Mouse (Mus musculus) T-cell, adult 2 months (primary cell): ENCODE measurements around the gene Srsf2.
A peak's percentile ranks its signal among the peaks of the same experiment; 100 is the strongest.
"Not testable (repeated sequence)": the region's sequence is repeated elsewhere in the genome, so short reads cannot be mapped to it uniquely, and the experiment has no call there.

Experiments used
- DNase-seq: peaks from one replicate; pipeline ENCODE4 v3.0.0; 2022; ENCODE audit warnings: low spot score

The Srsf2 gene

DNA sequence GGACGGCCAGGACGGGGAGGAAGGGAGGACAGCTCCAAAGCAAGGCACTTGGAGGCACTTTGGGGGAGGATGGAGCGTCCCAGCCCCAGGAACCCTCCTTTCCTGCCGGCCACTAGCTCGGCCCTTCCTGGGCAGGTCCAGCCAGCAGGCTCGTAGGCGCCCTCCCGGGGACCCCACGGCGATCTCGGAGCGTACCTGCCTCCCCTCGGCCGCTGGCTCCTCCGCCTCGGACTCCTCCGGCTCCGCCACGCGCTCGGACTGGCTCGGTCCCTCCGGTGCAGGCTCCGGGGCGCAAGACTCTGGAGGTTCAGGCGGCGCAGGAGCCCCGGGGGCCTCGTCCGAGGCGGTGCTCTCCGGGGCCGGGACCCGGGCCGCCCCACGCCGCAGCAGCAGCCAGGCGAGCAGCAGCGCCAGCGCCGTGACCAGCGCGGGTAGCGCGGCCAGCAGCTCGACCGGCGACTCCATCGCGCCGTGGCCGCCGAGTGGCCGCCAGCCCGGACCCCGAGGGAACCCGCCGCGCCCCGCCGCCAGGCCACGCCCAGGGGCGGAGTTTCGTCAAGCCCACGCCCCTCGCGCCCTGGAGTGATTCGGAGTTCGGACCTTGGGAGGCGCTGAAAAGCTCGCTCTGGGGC is 25.2 kb downstream of the Srsf2 start, which contains the start of gene Mxra7:
Gene Mxra7, minus strand, starts transcription at position 513 of the 632 bp plus-strand sequence.
- DNase-seq: peak; percentile 19

- no peak for DNase-seq
Measured at GRCm38 (mm10) chr11:116826550-116827504, 26.1 kb downstream of the Srsf2 start.

GRCm38 (mm10) chr11:116825230-116825629 is 27.7 kb downstream of the Srsf2 start:
- DNase-seq: no peak

GRCm38 (mm10) chr11:116823885-116824284 is 29.0 kb downstream of the Srsf2 start:
- not testable (repeated sequence) for DNase-seq

- no peak for DNase-seq
Measured at GRCm38 (mm10) chr11:116823255-116823654, 29.6 kb downstream of the Srsf2 start.

GRCm38 (mm10) chr11:116822626-116823025 is 30.3 kb downstream of the Srsf2 start:
- DNase-seq: no peak

DNA sequence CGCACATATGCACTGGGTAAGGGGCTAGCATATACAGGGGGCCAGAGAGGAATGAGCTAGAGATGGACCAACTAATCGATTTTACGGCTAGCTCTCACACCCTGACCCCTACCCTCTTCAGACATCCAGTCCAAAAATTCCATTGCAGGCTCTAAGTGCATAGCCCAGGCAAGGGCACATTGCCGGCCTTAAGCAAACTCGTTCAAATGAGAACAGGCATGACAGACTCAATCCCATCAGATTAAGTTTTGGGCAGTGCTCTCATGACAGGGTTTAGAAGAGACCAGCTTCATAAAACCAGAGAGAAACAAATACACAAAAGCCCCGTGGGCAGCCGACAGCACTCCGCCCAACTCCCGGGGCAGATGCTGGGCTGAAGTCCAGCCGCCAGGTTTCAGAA is 30.7 kb downstream of the Srsf2 start:
- DNase-seq: no peak

GRCm38 (mm10) chr11:116821057-116821940 is 31.6 kb downstream of the Srsf2 start:
- DNase-seq: no peak

DNA sequence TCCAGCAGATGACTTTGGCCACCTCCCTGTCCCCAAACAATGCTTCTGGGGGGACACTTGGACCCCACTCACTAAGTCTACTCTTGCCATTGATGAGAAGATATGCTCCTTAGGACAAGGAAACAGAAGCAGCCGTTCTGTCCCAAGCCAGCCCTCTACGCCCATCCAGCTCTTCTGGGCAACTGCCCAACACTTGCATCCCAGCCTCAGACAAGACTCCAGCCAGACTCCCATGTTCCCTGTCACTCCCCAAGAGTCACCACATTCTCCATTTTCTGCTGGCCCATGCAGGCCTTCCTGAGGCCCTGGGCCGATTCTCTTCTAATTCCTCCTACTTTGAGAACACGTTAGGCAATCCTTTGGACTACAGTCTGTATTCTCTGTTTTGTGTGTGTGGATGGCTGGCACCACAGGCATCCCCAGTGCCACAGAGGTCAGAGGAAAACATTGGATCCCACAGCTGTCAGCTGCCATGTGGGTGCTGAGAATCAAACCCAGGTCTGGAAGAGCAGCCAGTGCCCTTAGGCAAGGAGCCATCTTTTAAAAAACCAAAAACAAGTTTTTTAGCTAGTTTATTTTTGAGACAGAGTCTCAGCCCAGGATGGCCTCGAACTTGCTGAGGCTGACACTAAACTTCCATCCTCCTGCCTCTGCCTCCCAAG is 32.8 kb downstream of the Srsf2 start:
- no peak for DNase-seq

- DNase-seq: no peak
Measured at GRCm38 (mm10) chr11:116818722-116819121, 34.2 kb downstream of the Srsf2 start.

GRCm38 (mm10) chr11:116817567-116817966 is 35.3 kb downstream of the Srsf2 start:
- no peak for DNase-seq

- DNase-seq: no peak
Measured at GRCm38 (mm10) chr11:116816769-116817168, 36.1 kb downstream of the Srsf2 start.

DNA sequence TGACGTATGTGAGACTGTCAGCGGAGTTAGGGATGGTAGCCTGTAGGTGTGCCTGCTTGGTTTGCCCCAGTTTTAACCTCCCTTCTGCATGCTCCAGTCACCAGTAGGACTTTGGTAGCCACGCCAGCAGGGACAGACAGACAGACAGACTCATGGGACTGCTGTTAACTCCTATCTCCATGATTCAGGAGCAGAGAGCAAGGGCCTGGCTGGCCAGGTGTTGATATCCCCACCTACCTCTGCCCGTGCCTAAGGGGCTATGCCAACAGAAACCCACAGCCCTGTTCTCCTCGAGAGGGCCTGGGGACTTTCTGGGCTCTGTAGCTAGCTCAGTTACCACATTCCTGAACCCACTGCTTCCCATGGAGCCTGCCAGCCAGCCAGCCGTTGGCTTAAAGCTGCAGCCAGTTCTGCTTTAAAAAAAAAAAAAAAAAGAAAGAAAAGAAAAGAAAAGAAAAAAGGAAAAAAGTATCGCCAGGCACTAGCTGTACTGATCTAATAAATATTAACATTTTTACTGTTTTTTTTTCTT is 37.9 kb downstream of the Srsf2 start:
- DNase-seq: no peak

GRCm38 (mm10) chr11:116814076-116814883 is 38.6 kb downstream of the Srsf2 start:
- DNase-seq: no peak

DNA sequence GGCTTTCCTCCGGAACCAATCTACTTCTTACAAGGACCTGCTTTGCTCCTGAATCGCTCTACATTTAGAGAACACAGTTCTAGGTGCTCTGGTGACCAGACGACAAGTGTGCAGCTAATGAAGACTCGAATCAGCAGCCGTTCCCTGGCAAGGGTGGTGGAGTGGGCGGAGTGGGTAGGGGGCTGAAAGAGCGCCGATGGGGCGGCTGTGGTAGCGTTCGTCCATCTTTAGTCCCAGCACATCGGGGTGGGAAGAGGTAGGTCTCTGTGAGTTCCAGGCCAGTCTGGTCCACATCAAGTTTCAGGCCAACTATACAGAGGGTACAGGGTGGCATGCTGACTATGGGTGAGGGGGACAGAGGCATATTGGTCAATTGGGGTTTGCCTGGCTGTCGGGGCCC is 39.3 kb downstream of the Srsf2 start:
- DNase-seq: no peak

GRCm38 (mm10) chr11:116812793-116813529 is 39.9 kb downstream of the Srsf2 start:
- DNase-seq: no peak

- peak; percentile 38 for DNase-seq
Measured at GRCm38 (mm10) chr11:116810983-116811901, 41.7 kb downstream of the Srsf2 start.

- DNase-seq: no peak
Measured at GRCm38 (mm10) chr11:116810528-116810927, 42.4 kb downstream of the Srsf2 start.

DNA sequence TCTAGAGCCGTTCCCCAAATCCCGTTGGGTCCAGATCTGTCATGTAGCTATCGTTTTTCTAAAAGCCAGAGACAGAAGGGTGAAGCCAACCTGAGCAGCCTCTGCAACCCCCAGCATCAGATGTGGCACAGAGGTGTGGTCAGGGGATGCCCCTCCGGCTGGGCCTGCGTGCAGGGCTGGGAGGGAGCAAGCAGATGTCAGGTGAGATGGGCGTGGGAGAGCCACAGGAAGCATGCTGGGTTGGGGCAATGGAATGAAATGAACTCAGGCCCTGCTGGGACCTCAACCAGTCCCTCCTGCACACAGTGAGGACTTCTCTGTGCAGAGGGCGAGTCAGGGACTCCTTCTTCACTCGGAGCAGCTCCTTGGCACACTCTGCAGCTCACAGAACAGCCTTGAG is 43.4 kb downstream of the Srsf2 start:
- DNase-seq: no peak
